Mouse (Mus musculus) left cerebral cortex, postnatal 10 days (tissue): ENCODE data around the gene Eef2k. TPM values are rescaled to one million over a fixed set of nuclear protein-coding genes. Genes with fewer than 3 reads are reported as not detected.
"Not testable (repeated sequence)": the region's sequence is repeated elsewhere in the genome, so short reads cannot be mapped to it uniquely, and the experiment has no call there.

Experiments
- DNase-seq, 2 experiments: peaks; one replicate each; pipeline ENCODE4 v3.0.0; 2021 to 2022; ENCODE audit warnings: low spot score in 2 of 2, mixed read lengths in 1 of 2; ENCODE audit errors: extremely low spot score in 1 of 2
- intact Hi-C: fragments of 180-260 bp; cut with DNase I; formaldehyde crosslinking; loops from one replicate; pipeline ENCODE4 v1.15.1; 2025
- total RNA-seq, 2 experiments: library from RNA; stranded (reverse); gene quantifications; 2 replicates each; pipeline ENCODE4 v1.2.3; 2021

Eef2k gene
- total RNA-seq, 2 experiments from 2014 or later, result 45.1 to 46.0 TPM

DNA sequence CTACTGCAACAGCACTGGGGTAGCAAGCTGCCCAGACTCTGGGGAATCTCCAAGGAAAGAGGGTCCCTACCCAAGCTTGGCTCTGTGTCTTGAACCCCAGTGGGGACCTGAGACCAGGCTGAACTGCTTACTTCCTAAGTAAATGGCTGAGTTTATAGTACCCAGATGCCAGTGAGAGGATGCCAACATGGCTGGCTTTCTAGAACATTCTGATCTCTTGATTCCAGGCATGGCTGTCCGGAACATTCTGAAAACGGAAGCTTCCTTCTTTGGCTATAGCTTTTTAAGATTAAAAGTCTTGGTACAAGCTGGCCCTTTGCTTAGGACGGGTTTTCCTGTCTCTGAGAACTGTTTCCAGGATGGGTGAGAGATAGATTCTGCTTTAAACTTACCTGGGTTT, 31.4 kb downstream of the Eef2k start:
- DNase-seq, result no peak
- intact Hi-C loops, result no loop called here

DNA sequence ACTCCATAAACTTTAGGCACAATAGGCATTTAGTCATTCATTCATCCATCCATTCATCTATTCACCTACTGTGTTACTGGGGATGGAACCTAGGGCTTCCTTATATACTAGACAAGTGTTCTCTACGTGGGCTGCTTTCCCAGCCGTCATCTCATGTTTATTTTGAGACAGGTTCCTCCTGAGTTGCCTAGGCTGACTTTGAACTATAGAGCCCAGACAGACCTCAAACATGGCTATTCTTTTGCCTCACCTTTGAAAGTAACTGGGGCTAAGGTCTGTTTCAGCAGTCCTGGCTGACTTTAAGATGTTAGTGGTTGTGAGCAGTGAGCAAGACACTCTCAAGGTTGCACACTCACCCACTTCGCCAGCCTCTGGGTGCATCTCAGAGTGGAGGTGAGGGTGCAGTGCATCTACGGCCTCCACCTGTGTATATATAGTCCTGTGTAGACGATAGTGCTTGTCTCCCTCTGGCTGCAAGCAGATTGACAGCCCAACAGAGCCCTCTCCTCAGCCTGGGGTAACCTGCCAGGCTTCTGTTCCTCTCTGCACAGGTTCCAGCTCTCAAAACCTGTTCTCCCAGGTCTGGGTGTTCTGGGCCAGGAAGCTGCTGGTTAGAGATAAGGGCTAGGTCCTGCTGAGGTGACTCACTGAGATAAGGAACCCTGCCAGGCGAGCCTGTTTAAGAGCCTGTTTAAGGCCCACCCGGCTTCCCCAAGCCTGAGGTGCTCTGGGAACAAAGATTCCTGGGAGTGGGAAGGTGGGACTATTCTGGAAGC, 32.3 kb downstream of the Eef2k start:
- no peak for DNase-seq
- intact Hi-C loops, result no loop called here

DNA sequence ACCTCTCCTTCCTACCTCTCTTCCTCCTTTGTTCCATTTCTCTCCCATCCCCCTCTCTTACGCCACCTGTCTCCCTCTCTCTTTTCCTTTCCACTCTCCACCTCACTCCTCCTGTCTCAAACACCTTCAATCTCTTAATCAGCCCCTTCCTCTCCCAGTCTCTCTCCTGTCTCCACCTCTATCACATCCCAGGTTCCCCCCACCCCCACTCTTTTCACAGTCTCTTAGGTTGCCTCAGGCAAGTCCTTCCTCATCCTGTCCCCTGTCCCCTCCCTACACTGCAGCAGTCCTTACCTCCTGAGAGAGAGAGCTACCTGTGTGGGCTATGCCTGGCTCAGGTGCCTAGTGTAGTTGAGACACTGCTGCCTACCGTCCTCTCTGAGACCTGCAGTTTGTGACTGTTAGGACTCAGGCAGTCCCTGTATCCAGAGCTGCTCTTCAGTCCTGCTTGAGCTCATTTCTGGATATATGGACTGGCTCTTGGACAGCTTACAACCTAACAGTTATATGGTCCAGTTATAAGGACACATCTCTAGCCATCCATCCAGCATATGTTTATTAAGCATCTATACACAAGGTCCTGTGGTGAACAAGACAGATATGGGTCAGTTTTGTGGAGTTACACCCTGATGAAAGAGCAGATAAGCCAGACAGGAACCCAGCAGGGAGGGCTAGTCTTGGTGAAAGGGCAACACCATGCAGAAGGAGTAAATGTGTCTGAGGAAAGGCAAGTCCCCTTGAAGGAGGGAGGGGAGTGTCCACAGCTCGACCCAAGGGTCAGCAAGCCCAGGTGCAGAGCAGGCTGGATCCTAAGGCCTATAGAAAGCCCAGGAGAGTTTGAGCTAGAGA, 33.1 kb downstream of the Eef2k start:
- intact Hi-C loops, result no loop called here
- no peak for DNase-seq

DNA sequence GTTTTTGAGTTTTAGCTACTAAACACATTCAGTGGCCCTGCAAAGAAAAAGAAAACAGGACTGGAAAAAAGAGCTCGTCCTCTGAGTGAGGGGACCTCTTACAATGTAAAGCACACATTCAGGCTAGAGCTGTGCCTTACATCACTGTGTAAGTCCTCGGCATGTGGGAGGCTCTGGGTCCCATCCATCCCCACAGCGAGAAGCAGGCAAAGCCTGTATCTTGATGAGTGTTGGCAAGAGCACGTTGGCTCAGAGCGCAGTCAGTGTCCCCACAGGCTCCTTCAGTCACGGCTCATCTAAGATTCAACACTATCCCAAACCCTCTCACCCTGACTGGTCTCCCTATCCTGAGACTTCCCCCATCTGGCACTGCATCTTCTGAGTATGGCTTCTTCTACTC, 35.6 kb downstream of the Eef2k start:
- intact Hi-C loops, result no loop called here
- no peak for DNase-seq

DNA sequence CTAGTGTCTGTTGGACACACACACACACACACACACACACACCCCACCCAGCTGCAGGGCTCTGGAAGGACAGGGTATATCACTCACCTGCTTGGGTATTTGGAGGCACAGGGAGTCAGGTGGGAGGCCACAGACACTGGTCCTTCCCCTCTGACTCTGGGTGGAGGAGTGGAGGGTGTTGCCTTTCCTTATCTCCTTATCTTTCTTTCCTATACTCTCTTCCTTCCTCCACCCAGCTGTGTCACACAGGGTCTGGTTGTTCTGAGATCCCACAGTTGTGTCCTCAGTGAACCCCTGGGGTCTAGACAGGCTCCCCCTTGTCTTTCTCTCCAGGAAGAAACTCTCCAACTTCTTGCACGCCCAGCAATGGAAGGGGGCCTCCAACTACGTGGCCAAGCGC, 37.3 kb downstream of the Eef2k start:
- intact Hi-C loops, result loop anchor here (5.0 kb wide), 1 partner anchor 38 kb away; the partner anchor contains the start of gene Eef2k
- DNase-seq, result no peak

DNA sequence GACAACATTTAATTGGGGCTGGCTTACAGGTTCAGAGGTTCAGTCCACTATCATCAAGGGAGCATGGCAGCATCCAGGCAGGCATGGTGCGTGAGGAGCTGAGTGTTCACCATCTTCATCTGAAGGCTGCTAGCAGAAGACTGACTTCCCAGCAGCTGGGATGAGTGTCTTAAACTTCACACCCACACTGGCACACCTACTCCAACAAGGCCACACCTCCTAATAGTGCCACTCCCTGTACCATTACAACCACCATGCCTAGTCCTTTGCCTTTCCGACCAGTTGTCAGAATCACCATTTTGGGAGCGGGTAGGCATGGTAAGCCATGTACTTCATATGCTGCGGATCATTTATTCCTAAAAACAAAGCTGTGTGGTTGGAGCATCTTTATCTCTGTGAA, 38.1 kb downstream of the Eef2k start:
- DNase-seq, result no peak
- intact Hi-C loops, result loop anchor here (5.0 kb wide), 1 partner anchor 38 kb away; the partner anchor contains the start of gene Eef2k

DNA sequence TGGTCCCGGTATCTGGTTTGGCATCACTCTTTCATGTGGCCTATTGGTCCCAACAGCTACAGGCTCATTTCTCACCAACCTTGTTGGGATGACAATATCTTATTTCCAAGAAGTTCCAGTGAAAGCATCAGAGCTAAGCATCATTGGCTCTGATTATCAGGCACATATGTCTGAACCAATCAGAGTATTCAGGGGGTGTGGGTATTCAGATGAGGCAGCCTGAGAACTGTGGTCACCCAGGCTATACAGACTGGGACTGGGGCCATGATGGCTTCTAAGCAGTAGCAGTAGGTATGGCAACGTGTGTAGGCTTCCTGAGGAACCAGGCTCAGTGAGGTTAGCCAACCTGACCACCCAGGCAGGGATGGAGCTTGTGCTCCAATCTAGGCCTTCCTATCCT, 38.8 kb downstream of the Eef2k start:
- DNase-seq, result no peak
- intact Hi-C loops, result loop anchor here (5.0 kb wide), 1 partner anchor 39 kb away; the partner anchor contains the start of gene Eef2k

DNA sequence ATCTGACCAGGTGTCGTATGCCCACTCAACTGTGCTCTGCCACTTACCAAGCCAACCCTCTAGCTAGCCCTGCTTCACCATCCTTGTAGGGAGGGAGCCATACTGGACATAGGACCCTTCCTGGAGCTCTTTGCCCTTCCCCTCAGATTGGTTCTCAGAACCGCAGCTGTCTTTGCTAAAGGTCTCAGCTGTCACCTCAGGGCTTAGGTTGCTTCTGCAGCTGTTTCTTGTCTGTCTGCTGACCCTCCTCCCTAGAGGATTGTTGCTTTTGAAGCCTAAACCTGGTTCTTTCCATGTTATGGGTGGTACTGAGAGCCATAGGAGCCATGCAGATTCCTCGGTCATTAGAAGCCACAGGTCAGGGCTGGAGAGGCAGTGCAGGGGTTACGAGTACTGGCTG, 40.0 kb downstream of the Eef2k start:
- intact Hi-C loops, result loop anchor here (5.0 kb wide), 1 partner anchor 40 kb away; the partner anchor contains the start of gene Eef2k
- DNase-seq, result no peak

DNA sequence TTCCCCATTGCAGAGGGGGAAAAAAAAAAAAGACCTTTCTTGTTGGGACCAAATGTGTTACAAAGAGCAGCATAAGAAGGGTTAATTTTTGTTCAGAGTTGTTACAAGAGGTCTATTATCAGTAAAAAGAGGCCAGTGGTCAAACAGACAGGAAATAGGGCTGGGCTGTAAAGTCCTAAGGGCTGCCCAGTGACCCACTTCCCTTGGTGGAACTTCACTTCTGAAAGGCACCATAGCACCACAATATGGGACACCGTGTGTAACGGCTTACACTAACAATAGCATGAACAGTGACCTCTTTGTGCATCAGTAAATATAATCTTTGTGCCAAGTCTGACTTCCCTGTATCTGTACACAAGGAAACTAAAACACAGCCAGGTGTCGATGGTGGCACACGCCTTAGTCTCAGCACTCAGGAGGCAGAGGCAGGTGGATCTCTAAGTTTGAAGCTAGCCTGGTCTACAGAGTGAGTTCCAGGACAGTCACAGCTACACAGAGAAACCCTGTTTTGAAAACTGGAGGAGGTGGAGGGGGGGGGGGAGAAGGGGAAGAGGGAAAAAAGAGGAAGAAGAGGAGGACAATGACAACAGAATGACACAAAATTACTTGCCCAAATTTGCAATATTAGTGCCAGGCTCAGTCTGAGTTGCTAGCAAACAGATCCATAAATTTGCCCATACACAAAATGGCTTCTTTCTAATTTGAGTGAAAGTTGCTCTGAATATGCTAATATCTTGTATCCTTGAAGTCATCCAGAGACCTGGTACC, 41.1 kb downstream of the Eef2k start:
- intact Hi-C loops, result loop anchor here (5.0 kb wide), 1 partner anchor 41 kb away; the partner anchor contains the start of gene Eef2k
- no peak for DNase-seq

DNA sequence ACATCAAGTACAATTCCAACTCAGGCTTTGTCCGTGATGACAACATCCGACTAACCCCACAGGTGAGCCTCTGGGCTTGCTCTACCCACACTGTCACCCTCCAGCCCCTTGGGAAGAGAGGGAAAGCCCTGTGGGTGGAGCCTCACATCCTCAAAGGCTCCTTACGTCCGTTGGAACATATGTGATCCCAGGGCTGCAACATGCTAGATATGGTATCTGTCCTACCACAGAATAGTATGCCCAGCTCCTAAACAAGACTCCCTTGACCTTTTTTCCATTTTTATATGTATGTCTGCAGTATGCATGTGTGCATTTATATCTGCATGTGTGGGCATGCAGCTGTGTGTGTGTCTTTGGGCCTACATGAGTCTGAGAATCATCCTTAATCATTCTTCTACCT, 42.1 kb downstream of the Eef2k start:
- DNase-seq, result no peak
- intact Hi-C loops, result loop anchor here (5.0 kb wide), 1 partner anchor 42 kb away; the partner anchor contains the start of gene Eef2k

DNA sequence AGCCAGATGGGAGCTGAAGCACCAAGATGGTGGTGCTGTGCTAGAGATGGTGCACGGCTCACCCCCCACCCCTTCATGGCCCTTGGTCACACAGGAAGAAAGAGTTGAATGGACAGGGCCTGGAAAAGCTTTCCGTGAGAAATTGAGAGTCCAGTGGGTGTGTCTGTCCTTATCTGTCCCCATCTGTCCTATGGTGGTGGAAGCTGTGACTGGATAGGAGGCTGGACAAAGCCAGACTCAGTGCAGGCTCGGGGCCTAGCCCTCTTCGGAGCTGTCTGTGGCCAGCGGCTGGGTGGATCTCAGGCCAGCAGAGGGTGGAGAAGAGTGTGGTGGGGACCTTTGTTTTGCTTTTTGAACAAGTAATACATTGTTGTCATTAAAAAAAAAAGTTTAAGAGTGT, 50.5 kb downstream of the Eef2k start:
- intact Hi-C loops, result no loop called here
- DNase-seq, result no peak

DNA sequence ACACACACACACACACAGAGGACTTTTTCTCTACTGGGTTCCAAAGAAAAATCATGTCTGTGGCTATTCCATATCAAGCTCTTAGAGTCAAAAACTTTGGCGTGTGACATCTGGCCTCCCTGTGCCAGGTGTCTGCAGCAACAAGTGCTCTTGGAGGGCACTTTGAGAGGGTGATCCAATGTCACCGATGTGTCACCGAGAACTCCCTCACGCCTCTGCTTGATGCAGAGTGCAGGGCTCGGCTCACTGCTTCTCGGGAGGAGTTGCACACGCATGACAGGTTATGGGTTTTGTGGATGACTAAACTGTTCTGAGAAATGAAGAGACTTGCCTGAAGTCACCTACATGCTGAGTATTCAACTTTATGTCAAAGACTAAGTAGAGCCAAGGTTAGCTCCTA, 54.4 kb downstream of the Eef2k start:
- DNase-seq, result no peak
- intact Hi-C loops, result no loop called here

DNA sequence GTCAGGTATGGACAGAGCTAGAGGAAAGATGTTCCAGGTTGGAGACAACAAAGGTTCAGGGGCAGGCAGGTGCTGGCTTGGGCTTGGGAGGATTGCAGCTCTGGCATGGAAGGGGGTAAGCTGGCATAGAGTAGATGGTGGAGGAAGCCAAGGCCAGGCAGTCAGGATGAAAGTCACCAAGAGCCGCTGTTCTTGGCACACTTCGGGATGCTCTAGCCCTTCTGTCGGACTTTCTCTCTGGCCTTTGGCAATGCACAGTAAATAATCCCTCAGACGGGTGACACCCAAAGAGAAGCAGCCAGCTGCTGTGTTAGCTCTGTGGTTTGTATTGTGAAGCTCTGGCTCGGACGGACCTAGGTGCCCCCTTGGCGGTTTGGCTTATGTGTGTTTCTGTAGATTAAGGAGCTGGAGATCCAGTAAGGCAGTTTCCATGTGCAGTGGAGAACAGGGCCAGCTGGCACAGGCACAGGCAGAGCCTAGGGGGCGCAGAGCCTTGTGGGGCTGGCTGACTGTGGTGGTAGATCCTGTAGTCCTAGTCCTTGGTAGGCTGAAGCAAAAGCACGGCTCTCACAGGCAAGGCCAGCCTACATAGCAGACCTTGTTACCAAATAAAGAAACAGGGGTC, 55.2 kb downstream of the Eef2k start:
- intact Hi-C loops, result no loop called here
- no peak for DNase-seq

DNA sequence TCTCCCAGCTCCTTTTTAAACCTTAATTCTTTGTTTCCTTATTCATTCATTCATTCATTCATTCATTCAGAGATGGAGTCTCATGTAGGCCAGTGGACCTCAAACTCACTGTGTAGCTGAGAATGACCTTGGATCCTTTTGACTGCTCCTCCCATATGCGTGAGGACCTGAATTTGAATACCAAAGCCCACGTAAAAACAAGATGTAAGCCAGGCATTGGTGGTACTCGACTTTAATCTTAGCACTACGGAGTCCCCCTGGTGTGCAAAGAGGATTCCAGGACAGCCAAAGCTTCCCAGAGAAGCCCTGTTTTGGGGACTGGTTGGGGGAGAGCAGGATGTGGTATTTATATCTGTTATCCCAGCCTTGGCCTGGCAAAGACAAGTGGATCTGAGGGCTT, 57.6 kb downstream of the Eef2k start:
- intact Hi-C loops, result no loop called here

DNA sequence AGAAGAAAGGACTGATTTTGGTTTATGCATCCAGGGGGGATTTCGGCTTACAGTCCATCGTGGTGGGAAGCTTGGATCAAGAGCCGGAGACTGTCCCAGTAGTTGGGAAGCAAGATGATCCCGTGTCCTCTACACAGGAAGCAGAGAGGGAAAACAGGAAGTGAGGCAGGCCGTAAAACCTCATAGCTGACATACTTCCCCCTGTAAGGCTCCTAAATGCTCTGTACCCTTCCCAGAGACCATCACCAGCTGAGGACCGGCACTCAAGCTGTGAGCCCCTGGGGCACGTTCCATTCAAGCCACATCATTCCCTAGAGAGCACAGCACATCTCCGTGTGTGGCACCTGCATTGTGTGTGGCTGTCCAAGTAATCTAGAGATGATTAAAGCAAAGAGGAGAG, 59.1 kb downstream of the Eef2k start:
- intact Hi-C loops, result no loop called here
- DNase-seq, result no peak

More for the DNA sequence above, 57.6 kb downstream of the Eef2k start:
- DNase-seq, result no peak

DNA sequence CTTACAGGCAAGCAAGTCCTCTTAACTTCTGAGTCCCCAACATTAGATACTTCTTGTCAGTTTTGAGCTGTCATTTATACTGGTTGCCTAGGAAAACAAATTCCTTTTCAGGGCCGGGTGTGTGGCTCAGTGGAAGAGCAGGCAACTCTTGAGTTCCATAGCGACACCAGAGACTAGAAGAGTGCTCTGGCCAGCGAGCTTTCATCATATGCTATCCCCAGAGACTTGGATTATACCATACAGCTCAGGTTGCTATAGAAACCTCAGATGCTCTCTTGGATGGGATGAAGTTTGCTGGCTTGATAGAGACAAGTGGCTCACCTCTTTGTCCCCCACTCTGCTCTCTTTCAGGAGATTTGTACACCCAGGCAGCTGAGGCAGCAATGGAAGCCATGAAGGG, 60.3 kb downstream of the Eef2k start:
- DNase-seq, result no peak
- intact Hi-C loops, result no loop called here

DNA sequence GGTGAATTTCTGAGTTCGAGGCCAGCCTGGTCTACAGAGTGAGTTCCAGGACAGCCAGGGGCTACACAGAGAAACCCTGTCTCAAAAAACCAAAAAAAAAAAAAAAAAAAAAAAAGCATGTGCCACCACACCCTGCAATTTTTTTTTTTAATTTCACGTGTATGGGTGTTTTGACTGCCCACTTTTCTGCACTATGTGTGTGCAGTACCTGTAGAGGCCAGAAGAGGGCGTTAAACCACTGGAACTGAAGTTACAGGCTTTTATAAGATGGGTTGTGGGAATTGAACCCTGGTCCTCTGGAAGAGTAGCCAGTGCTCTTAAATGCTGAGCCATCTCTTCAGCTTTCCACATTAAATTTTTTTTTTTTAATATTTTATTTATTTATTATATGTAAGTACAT, 67.5 kb downstream of the Eef2k start:
- intact Hi-C loops, result loop anchor here (10.0 kb wide), 1 partner anchor 235 kb away; the partner anchor contains the start of genes Mosmo and Pdzd9
- DNase-seq, result not testable (repeated sequence)

DNA sequence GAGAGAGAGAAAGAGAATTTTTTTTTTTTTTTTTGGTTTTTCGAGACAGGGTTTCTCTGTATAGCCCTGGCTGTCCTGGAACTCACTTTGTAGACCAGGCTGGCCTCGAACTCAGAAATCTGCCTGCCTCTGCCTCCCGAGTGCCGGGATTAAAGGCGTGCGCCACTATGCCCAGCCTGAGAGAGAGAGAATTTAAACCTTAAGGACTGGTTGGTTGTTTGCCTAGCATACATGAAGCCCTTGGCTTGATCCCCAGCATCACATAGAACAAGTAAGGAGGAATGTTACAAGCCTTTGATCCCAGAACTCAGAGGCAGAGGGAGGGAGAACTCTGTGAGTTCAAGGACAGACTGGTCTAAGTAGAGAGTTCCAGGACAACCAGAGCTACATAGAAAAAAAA, 68.6 kb downstream of the Eef2k start:
- intact Hi-C loops, result loop anchor here (10.0 kb wide), 1 partner anchor 236 kb away; the partner anchor contains the start of genes Mosmo and Pdzd9

More for the DNA sequence above, 68.6 kb downstream of the Eef2k start:
- not testable (repeated sequence) for DNase-seq
